Mouse (Mus musculus) heart, embryonic 11.5 days (tissue): ENCODE results near the gene Rfng. TPM values are rescaled to one million over a fixed set of nuclear protein-coding genes. Genes with fewer than 3 reads are reported as not detected.
"Not testable (repeated sequence)": the region's sequence is repeated elsewhere in the genome, so short reads cannot be mapped to it uniquely, and the experiment has no call there.

Source experiments
- ATAC-seq: fragments of 200-750 bp; cut with Nextera tagmentation; replicated peaks from 2 replicates; pipeline ENCODE4 v1.8.0; 2017; ENCODE audit warnings: moderate library complexity; ENCODE audit not compliant: insufficient number of reproducible peaks, low FRiP score, low TSS enrichment
- H3K27ac ChIP-seq: fragments of 300-500 bp; sonication (generic); 2 replicates; pipeline ENCODE4 v1.5.1; 2014; ENCODE audit warnings: mild to moderate bottlenecking, low read depth, low read length
- H3K27me3 ChIP-seq: fragments of 300-500 bp; sonication (generic); 2 replicates; pipeline ENCODE4 v1.6.1; 2014; ENCODE audit warnings: mild to moderate bottlenecking, low read length, mixed read lengths; ENCODE audit not compliant: control insufficient read depth, insufficient read depth
- H3K36me3 ChIP-seq: fragments of 300-500 bp; sonication (generic); 2 replicates; pipeline ENCODE4 v1.6.1; 2014; ENCODE audit warnings: mild to moderate bottlenecking, low read length, moderate library complexity, mixed read lengths; ENCODE audit not compliant: control insufficient read depth, insufficient read depth
- H3K4me1 ChIP-seq: fragments of 300-500 bp; sonication (generic); 2 replicates; pipeline ENCODE4 v1.6.1; 2014; ENCODE audit warnings: low read length; ENCODE audit not compliant: control insufficient read depth, insufficient read depth
- H3K4me2 ChIP-seq: fragments of 300-500 bp; sonication (generic); 2 replicates; pipeline ENCODE4 v1.6.1; 2014; ENCODE audit warnings: mild to moderate bottlenecking, moderate library complexity
- H3K4me3 ChIP-seq: fragments of 300-500 bp; sonication (generic); 2 replicates; pipeline ENCODE4 v1.5.1; 2014; ENCODE audit warnings: low read depth, low read length
- H3K9ac ChIP-seq: fragments of 300-500 bp; sonication (generic); 2 replicates; pipeline ENCODE4 v1.6.1; 2014; ENCODE audit warnings: mild to moderate bottlenecking, low read depth, low read length, moderate library complexity
- H3K9me3 ChIP-seq: fragments of 300-500 bp; sonication (generic); replicated peaks from 2 replicates; pipeline ENCODE4 v1.6.1; 2016; ENCODE audit warnings: low read length; ENCODE audit not compliant: control insufficient read depth
- WGBS: fragments of 180-500 bp; shearing (Covaris S2); extraction: QIAGEN DNeasy Blood & Tissue Kit; methylation state at CpG from one replicate; pipeline ENCODE4 v1.1.7; 2014; ENCODE audit not compliant: insufficient replicate concordance; 5-methylcytosine and 5-hydroxymethylcytosine counted together
- polyA plus RNA-seq: library from polyadenylated mRNA; unstranded; fragments of >200 nt; fragmentation: Nextera tagmentation; extraction: Ambion mirVana; gene quantifications from 2 replicates; pipeline ENCODE4 v1.2.1, GENCODE M21; 2014

Rfng gene
- polyA plus RNA-seq, 1 experiment from 2014 or later: 15.0 TPM

DNA sequence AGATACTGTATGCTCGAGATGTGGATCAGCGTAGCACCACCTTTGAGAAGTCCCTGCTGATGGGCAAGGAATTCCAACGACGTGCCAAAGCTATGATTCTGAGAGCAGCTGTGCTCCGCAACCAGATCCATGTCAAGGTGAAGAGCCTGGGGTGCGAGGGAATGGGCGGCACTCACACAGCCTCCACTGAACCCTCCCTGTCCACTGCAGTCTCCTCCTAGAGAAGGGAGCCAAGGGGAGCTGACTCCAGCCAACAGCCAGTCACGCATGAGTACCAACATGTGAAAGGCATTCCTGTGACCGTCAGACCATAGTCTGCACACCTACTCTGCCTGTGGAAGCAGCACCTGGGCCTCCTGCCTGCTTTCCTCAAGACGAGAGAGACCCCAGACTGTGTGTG lies 4.5 kb upstream of the Rfng start:
- not testable (repeated sequence) for H3K9me3 ChIP-seq, H3K27ac ChIP-seq, H3K27me3 ChIP-seq, H3K4me2 ChIP-seq, ATAC-seq, H3K9ac ChIP-seq, H3K4me3 ChIP-seq, H3K4me1 ChIP-seq
- 88% methylated on average over 9 of the region's 10 CpGs for WGBS
- peaks cover 42% of the 10 kb centered on the region for H3K36me3 ChIP-seq

DNA sequence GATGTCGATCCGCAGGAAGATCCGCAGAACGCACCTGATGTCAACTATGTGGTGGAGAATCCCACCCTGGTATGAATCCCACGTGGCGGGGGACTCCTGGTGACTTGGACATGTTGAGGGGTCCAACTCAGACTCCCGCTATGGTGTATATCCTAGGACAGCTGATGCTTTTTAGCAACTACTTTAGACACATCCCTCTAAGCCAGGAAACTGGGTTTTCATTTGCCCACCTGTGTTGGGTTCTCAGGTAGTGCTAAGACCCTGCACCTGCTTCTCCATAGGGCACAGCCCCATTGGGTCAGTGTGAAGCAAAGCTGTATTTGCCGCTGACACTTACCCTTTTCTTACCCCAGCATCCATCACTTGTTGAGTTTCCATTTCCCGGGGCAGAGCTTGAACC lies 1.1 kb upstream of the Rfng start:
- H3K27ac ChIP-seq: no peak overlapping the region
- WGBS: 33% methylated on average over 9 of the region's 9 CpGs
- H3K4me1 ChIP-seq: peaks cover 12% of the 10 kb centered on the region
- H3K9ac ChIP-seq: peak overlapping the region; percentile 93
- H3K9me3 ChIP-seq: no peaks in the 10 kb centered on the region
- H3K4me2 ChIP-seq: peak overlapping the region; percentile 72
- ATAC-seq: no peak
- H3K36me3 ChIP-seq: peaks cover 20% of the 10 kb centered on the region
- H3K27me3 ChIP-seq: peaks cover 8% of the 10 kb centered on the region
- H3K4me3 ChIP-seq: peak overlapping the region; percentile 91

DNA sequence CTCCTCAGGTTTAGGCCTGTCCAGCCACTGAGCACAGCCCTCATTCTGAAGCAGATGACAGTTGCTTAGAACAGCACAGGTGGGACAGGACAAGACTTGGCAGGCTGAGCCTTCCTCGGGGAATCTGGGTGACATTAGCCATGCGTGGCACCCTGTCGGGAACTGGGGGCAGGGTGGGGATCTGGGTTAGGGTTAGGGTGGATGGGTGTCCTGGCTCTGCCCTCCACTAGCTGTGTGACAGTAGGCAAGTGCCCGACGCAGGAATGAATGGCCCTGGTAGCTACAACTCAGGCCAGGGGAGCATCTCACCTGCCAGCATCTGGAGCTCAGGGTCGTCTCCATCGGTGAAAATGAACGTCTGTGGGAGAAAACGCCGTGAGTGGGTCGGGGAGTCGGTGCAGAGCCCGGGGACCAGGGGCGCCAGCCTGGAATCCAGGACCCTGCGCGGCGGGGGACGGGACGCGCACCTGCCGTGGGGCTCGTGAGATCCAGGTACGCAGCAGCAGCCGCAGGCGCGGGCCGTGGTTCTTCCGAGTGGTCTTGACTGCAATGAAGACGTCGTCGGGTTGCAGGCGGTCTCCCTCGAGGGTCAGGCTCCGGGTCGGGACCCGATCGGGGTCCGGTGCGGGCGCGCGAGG lies 462 bp downstream of the Rfng start:
- WGBS: 2% methylated on average over 42 of the region's 42 CpGs
- H3K27me3 ChIP-seq: peaks cover 8% of the 10 kb centered on the region
- no peak for ATAC-seq
- H3K4me2 ChIP-seq: peak overlapping the region; percentile 72
- H3K4me3 ChIP-seq: peak overlapping the region; percentile 91
- peak overlapping the region; percentile 64; the same call in 1 of the 2 replicates for H3K27ac ChIP-seq
- H3K36me3 ChIP-seq: peaks cover 13% of the 10 kb centered on the region; the same call in 1 of the 2 replicates
- H3K4me1 ChIP-seq: peaks cover 12% of the 10 kb centered on the region
- peak overlapping the region; percentile 93 for H3K9ac ChIP-seq
- no peaks in the 10 kb centered on the region for H3K9me3 ChIP-seq

DNA sequence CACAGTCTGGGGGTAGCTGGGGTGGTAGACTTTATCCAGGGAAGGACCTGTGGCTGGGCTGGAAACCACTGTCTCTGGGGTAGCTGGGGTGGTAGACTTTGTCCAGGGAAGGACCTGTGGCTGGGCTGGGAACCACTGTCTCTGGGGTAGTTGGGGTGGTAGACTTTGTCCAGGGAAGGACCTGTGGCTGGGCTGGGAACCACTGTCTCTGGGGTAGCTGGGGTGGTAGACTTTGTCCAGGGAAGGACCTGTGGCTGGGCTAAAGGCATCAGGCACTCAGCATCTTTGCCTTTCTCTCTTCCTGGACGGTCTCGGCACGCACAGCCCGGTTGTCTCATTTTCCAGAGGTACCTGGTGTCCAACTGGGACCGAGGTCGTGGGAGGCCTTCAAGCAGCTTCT lies 2.6 kb downstream of the Rfng start:
- H3K9ac ChIP-seq, ATAC-seq, H3K36me3 ChIP-seq, H3K4me3 ChIP-seq, H3K9me3 ChIP-seq, H3K27ac ChIP-seq, H3K4me2 ChIP-seq: not testable (repeated sequence)
- H3K27me3 ChIP-seq: peaks cover 11% of the 10 kb centered on the region
- WGBS: 95% methylated on average over 6 of the region's 6 CpGs
- peaks cover 12% of the 10 kb centered on the region for H3K4me1 ChIP-seq

DNA sequence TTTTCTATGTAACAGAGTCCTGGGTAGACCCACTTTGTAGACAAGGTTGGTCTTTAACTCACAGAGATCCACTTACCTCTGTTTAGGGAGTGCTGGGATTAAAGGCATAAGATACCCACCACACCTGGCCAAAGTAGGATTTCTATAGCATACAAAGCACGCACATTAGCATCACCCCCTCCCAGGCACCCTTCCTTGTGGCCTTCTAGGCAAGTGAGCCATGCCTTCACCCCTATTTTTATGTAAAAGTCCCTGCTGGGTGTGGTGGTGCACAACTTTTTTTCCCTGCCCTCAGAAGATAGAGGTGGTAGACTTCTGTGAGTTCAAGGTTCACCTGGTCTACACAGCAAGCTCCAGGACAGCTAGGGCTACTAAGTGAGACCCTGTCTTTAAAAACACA lies 4.1 kb downstream of the Rfng start:
- ATAC-seq: no peak
- H3K36me3 ChIP-seq: no peaks in the 10 kb centered on the region
- H3K27me3 ChIP-seq: peaks cover 11% of the 10 kb centered on the region
- no peak overlapping the region for H3K9ac ChIP-seq
- H3K9me3 ChIP-seq: no peaks in the 10 kb centered on the region
- WGBS: 84% methylated on average over 1 of the region's 1 CpGs
- H3K4me2 ChIP-seq: no peak overlapping the region
- H3K4me3 ChIP-seq: no peak overlapping the region
- H3K27ac ChIP-seq: no peak overlapping the region
- peaks cover 7% of the 10 kb centered on the region; the same call in 1 of the 2 replicates for H3K4me1 ChIP-seq

DNA sequence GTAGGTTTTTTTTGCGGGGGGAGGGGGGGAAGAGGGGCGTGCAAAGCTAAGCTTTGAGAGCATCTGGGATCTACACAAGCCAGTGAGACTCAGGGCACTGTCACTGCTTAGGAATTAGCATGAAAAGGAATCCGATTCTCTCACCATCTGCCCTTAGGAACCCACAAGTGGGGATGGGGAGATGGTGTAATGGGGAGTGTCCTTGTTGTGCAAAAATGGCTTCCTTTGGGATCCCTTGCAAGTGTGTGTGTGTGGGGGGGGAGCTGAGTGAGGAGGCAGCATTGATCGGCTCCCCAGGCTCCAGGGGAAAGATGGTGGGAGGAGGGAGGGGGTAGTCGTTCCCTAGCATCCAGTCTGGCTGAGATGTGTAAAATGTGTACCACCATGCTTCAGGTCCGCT lies 6.9 kb downstream of the Rfng start:
- WGBS: 27% methylated on average over 6 of the region's 6 CpGs
- H3K9ac ChIP-seq: no peak overlapping the region

DNA sequence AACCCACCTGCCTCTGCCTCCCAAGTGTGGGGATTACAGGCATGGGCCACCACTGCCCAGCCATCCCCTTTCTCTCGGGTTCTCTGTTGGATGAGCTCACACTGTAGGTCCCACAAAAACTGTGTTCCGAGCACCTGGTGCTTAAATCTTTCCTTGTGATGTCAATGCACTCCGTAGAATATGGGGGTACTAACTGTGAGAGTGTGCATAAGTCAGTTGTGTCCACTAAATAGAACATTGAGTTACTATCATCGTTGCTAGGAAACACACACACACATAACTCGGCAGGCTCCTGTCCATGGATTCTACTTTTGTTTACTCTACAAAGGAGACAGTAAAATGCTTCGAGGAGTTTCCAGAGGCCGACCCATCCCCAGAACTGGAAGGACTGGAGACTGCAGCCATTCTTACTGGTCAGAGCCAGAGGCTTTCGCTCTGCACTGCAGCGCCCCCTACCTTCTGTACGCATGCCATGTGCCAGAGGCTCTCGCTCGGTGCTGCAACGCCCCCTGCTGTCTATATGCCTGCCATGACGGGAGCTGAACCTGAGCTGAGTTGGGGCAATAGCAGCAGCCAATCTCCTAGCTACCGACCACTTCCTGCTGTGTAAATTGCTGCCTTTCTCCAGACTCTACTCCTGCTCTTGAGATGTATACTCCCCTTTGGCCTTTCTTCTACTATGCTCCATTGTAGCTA lies 8.1 kb downstream of the Rfng start:
- ATAC-seq: peak; percentile 55
- H3K4me3 ChIP-seq: no peak overlapping the region
- no peaks in the 10 kb centered on the region for H3K9me3 ChIP-seq
- H3K4me1 ChIP-seq: no peaks in the 10 kb centered on the region
- H3K27me3 ChIP-seq: peaks cover 6% of the 10 kb centered on the region; the same call in 1 of the 2 replicates
- no peak overlapping the region for H3K9ac ChIP-seq
- no peak overlapping the region for H3K4me2 ChIP-seq
- 29% methylated on average over 15 of the region's 15 CpGs for WGBS
- no peaks in the 10 kb centered on the region for H3K36me3 ChIP-seq
- no peak overlapping the region for H3K27ac ChIP-seq

More for the DNA sequence above, 6.9 kb downstream of the Rfng start:
- no peak for ATAC-seq
- no peak overlapping the region for H3K4me3 ChIP-seq
- H3K36me3 ChIP-seq: no peaks in the 10 kb centered on the region
- no peak overlapping the region for H3K4me2 ChIP-seq
- peaks cover 6% of the 10 kb centered on the region; the same call in 1 of the 2 replicates for H3K27me3 ChIP-seq
- H3K9me3 ChIP-seq: no peaks in the 10 kb centered on the region
- H3K4me1 ChIP-seq: no peaks in the 10 kb centered on the region
- H3K27ac ChIP-seq: no peak overlapping the region

DNA sequence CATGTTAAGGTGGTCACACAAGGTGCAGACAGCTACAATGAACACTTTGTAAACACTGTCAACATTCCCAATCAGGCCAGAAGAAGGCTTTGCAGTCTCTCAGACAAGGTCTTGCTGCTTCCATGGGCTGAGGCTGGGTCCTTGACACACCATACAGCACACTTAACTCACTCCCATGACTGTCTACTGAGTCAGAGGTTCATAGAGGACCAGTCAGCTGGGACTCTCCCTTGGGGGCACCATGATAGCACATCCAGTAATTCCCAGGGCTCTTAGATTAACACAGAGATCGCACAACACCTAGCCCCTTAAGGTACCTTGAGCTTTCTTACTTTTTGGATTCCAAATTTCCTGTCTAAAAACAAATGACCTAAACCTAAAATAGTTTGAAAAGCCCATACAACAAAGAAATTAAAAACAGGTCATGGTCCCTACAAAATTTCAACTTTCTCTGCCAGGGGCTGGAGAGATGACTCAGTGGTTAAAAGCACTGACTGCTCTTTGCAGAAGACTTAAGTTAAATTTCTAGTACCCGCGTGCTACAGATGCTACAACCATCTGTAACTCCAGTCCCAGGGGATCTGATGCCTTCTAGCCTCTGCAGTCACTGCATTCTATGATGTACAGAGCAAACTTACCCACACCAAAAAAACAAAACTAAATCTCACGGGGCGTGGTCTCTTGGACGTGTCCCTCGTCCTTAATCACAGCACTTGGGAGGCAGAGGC lies 10.4 kb downstream of the Rfng start:
- Histone ChIP-seq H3K36me3 (no peaks in the 10 kb centered on the region), H3K27me3 (peaks cover 6% of the 10 kb centered on the region; the same call in 1 of the 2 replicates), H3K4me1 (no peaks in the 10 kb centered on the region), H3K4me2 (no peak overlapping the region), H3K9ac (no peak overlapping the region), H3K9me3 (no peaks in the 10 kb centered on the region), H3K4me3 (no peak overlapping the region), H3K27ac (no peak overlapping the region)
- no peak for ATAC-seq
- WGBS: 74% methylated on average over 7 of the region's 7 CpGs
